Mouse (Mus musculus): ENCODE results near the gene Plekhh2. TPM values are rescaled to one million over a fixed set of nuclear protein-coding genes. Genes with fewer than 3 reads are reported as not detected.

The Plekhh2 gene
- total RNA-seq (2021) = 1 to 10 TPM; 3.6 to 3.8 TPM
- long read RNA-seq, experiment 1 = 0 reads
- long read RNA-seq, experiment 2, full-length matches to known transcripts = 1 of 2 reads
- long read RNA-seq, experiment 2, partial matches to known transcripts = 1 of 2 reads
- long read RNA-seq, experiment 2, other reads (novel, unspliced or antisense) = 0 of 2 reads

DNA sequence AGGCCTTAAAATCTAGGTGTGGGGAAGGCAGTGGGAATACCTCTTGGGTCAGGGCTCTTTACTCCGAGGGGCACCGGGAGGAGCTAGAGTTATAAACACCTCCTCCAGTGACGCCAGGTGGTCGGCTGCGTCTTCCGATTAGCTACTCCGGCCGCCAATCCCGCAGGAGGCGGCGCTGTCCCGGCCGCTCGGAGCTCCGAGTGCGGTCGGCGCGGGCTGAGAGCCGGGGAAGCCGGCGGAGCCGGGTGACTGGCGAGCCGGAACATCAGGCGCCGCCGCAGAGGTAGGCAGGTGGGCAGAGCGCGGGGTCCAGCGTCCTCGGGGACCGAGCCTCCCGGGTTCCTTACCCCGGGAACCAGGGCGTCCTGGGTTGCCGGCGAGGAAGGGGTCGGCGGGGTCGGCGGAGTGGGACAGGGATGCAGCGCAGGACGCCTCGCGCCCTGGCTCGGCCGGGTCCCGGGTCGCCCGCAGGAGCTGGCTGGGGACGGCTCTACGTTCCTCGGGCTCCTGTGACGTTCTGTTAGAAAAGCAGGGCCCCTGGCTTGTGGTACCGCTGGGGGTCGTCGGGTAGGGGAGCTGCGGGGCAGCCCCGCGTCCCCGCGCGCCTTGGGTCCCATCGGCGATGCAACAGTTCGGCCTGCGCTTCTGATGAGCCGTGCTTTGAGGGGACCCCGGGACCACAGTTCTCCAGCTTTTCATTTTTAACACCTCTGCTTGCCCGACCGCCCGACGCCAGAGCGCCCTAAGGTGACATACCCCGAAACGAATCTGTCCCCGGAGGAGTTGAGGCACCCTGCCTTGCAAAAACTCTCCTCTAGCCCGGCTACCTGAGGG is at the start of gene Plekhh2:
Gene Plekhh2, plus strand, starts transcription at position 214 of the 834 bp plus-strand sequence.
- intact Hi-C loops (cut with DNase I; ENCODE audit: low total_unique reads) = no loop called here
- DNase-seq = peak; percentile 88

GRCm38 (mm10) chr17:84465753-84466608 is 45.7 kb upstream of the Plekhh2 start, which contains the start of gene Thada:
TSS of gene Thada (minus strand) at chr17:84466205.
- DNase-seq = peak; percentile 95
- intact Hi-C loops (cut with DNase I; ENCODE audit: low total_unique reads) = no loop called here

DNA sequence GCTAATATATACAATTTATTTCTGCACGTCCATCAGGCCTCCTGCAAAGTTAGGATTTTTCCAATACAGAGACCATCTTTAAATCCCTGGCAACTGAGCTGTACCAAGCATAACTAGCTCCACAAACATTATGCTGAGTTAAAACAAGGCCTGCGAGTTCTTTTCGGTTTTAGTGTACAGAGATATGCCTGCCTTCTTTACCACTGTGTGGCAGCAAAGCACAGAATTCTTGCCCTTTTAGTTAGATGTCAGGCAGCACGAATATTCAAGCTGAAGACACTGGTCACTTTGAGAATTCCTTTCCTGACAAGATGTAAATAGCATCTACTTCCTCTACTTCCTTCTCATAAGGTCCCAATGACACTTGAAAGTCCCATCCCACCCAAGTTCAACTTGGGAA is 37.4 kb upstream of the Plekhh2 start:
- DNase-seq = no peak
- intact Hi-C loops (cut with DNase I; ENCODE audit: low total_unique reads) = no loop called here

GRCm38 (mm10) chr17:84477176-84477575 is 34.5 kb upstream of the Plekhh2 start:
- DNase-seq = no peak
- intact Hi-C loops (cut with DNase I; ENCODE audit: low total_unique reads) = no loop called here

GRCm38 (mm10) chr17:84478276-84478675 is 33.4 kb upstream of the Plekhh2 start:
- intact Hi-C loops (cut with DNase I; ENCODE audit: low total_unique reads) = no loop called here
- no peak for DNase-seq

DNA sequence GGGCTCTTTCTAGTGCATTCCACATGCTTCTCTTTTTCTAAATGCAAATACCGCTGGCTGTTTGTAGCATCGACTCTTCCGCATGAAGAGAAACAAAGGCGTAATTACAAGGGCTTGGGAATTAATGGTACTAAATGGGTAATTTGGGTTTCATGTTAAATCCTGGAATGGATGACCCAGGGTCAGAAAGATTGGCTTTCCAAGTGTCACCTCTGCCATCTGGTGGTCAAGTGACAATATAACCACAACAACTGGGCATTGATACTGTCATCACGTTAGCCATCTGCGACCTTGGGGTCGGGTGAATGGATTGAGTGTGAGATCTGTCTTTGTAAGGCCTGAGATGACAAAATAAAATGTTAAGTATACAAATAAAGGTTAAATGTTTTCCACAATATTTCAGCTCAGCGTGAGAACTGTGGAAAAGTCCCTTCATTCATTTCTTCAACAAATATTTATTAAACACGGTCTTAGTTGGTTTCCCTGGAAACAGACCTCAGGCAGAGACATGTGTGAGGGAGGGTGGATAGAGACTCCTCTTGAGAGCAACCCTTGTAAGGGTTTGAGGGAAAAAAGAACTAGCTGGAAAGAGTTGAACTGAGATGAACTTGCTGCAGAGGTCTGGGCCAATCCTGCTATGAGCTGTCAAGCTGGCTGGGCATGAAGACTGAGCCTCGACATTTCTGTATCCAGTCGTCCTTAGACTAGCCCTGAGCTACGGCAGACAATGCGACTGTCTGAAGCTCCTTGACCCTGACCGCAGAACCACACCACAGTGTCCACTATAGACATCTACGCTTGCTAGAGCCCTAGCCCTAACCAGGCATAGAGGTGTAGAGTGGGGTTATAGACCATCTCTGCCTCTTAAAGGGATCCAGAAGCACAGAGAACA is 31.0 kb upstream of the Plekhh2 start:
- intact Hi-C loops (cut with DNase I; ENCODE audit: low total_unique reads) = no loop called here
- no peak for DNase-seq

GRCm38 (mm10) chr17:84482831-84483230 is 28.9 kb upstream of the Plekhh2 start:
- intact Hi-C loops (cut with DNase I; ENCODE audit: low total_unique reads) = no loop called here
- DNase-seq = no peak

GRCm38 (mm10) chr17:84483673-84484320 is 27.9 kb upstream of the Plekhh2 start:
- DNase-seq = peak; percentile 15
- intact Hi-C loops (cut with DNase I; ENCODE audit: low total_unique reads) = no loop called here

DNA sequence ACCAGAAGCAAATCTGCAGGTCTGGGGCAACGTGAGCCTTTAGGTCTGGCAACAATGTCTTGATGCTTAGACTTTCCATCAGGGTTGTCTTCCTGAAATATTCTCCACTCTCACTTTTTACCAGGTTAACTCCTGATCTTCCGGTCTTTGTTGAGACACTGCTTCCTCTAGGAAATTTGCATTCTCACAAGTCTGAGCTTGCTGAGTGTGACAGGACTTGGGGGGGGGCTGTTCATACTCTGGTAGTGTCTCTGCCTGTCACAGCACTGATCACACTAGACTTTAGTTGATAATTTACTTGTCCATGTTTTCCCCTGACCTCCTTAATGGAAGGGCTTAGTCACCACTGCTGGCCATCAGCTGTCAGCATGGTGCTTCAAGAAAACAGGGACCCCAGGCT is 24.3 kb upstream of the Plekhh2 start:
- intact Hi-C loops (cut with DNase I; ENCODE audit: low total_unique reads) = no loop called here
- no peak for DNase-seq

DNA sequence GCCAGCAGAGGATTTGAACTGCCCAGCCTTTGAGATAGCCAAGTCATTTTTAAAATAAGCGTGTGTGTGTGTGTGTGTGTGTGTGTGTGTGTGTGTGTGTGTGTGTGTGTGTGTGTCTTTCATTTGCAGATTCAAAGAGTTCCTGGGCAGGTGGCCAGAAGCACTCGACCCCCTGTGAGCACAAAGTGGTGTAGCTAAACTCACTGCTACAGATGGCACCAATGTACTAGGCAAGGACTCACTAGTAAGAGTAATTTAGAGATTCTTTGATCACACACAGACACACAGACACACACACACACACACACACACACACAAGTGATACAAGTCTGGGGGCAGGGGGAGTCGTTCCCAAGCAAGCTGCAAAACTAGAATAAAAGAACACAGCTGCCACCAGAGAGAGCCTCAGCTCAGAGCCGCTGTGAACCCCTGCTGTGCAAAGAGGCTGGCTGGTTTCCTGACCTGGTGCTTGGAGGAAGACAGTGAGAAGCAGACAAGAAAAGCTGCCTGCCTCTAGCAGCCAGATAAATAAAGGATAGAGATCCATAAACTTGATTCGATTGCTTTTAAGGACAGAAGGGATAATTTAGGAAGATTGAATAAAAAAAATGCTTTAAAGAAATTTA is 19.3 kb upstream of the Plekhh2 start:
- intact Hi-C loops (cut with DNase I; ENCODE audit: low total_unique reads) = no loop called here
- DNase-seq = no peak

- DNase-seq = no peak
- intact Hi-C loops (cut with DNase I; ENCODE audit: low total_unique reads) = no loop called here
Observed at GRCm38 (mm10) chr17:84497026-84497425, 14.7 kb upstream of the Plekhh2 start.

- intact Hi-C loops (cut with DNase I; ENCODE audit: low total_unique reads) = no loop called here
- no peak for DNase-seq
Observed at GRCm38 (mm10) chr17:84497559-84497958, 14.1 kb upstream of the Plekhh2 start.

- no peak for DNase-seq
- intact Hi-C loops (cut with DNase I; ENCODE audit: low total_unique reads) = no loop called here
Observed at GRCm38 (mm10) chr17:84497972-84498604, 13.6 kb upstream of the Plekhh2 start.

DNA sequence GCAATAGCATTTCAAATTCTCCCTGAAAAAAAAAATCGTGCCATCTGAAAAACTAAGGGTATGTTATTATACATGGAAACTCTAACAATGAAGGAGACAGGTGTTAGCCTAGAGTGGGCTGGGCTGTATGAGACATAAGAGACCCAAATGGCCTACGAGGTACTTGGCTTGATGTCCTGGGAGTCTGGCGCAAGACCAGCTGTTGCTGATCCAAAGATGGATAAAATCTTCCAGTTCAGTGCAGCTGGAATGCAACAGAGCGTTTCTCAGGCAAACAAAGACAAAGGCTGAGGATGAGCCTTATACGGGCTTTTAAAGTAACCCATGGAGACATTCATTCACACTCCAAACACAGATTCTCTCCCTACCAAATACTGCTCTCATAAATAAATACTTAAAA is 13.1 kb upstream of the Plekhh2 start:
- intact Hi-C loops (cut with DNase I; ENCODE audit: low total_unique reads) = no loop called here
- DNase-seq = peak; percentile 57

DNA sequence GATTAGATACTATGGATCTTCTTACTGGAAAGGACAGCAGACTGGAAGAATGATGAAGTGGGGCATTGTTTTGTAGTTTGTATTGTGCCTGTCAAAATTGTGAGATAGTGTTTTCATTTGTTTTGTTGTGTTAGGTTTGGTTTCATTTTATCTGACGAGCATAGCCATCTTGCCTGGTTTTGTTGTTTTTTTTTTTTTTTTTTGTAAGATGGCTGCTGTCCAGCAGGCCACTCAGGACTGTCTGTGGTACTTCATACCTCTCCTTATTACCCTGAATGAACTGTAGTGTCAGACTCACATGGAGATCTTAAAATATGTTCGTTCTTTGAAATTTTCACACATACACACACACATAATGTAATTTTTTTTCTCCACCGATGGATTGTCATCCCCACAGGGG is 9.4 kb upstream of the Plekhh2 start:
- intact Hi-C loops (cut with DNase I; ENCODE audit: low total_unique reads) = no loop called here
- no peak for DNase-seq

GRCm38 (mm10) chr17:84505922-84506321 is 5.8 kb upstream of the Plekhh2 start:
- DNase-seq = no peak
- intact Hi-C loops (cut with DNase I; ENCODE audit: low total_unique reads) = no loop called here

DNA sequence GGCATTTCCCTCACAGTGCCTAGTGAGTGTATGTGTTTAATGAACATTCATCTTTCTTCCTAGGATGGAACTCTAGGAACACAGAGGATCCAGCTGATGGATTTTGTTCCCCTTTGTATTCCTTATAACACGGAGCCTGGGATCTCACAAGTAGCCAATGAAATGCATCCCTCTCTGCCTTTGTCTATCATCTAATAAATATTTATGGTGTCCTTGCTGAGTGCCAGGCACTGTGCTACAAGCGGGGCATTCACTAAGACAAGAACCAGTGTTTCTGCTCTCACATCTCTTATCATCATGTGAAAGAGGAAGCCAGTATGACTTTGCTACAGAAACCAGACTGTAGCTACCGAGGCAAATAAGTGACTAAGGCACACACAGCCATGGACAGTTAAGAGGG is 3.0 kb upstream of the Plekhh2 start:
- intact Hi-C loops (cut with DNase I; ENCODE audit: low total_unique reads) = no loop called here
- no peak for DNase-seq

GRCm38 (mm10) chr17:84509176-84509575 is 2.5 kb upstream of the Plekhh2 start:
- intact Hi-C loops (cut with DNase I; ENCODE audit: low total_unique reads) = no loop called here
- DNase-seq = no peak
